Mouse (Mus musculus) cortical plate, adult 2 months (tissue): ENCODE measurements around the gene Fam222b. TPM values are rescaled to one million over a fixed set of nuclear protein-coding genes. Genes with fewer than 3 reads are reported as not detected.
A peak's percentile ranks its signal among the peaks of the same experiment; 100 is the strongest.

Source experiments
- H3K27ac ChIP-seq: fragments of 200-500 bp; 2 replicates; pipeline ENCODE4 v1.5.1; 2012; ENCODE audit warnings: low read length, control low read depth, inconsistent platforms; ENCODE audit not compliant: insufficient read depth
- H3K4me1 ChIP-seq: fragments of 200-500 bp; 2 replicates; pipeline ENCODE4 v1.6.1; 2011; ENCODE audit warnings: low read length; ENCODE audit not compliant: control insufficient read depth, insufficient read depth
- H3K4me3 ChIP-seq: fragments of 200-500 bp; 2 replicates; pipeline ENCODE4 v1.5.1; 2011; ENCODE audit warnings: mild to moderate bottlenecking, low read length, control low read depth; ENCODE audit not compliant: insufficient read depth
- CTCF ChIP-seq: fragments of 200-500 bp; IDR thresholded peaks from 2 replicates; pipeline ENCODE4 v1.5.1; 2011; ENCODE audit warnings: mild to moderate bottlenecking, control low read depth, low read length; ENCODE audit not compliant: insufficient read depth; ENCODE audit errors: extremely low read depth
- POLR2A ChIP-seq: fragments of 200-500 bp; IDR thresholded peaks from 2 replicates; pipeline ENCODE4 v1.6.1; 2011; ENCODE audit warnings: mild to moderate bottlenecking, low read length, control low read depth; ENCODE audit not compliant: insufficient read depth; ENCODE audit errors: extremely low read depth
- polyA plus RNA-seq: library from polyadenylated mRNA; depleted of rRNA; stranded (reverse); fragments of >200 nt; gene quantifications from 2 replicates; pipeline ENCODE4 v1.2.3, GENCODE M21; 2012

Gene Fam222b
- polyA plus RNA-seq, 1 experiment, result 19.5 TPM

DNA sequence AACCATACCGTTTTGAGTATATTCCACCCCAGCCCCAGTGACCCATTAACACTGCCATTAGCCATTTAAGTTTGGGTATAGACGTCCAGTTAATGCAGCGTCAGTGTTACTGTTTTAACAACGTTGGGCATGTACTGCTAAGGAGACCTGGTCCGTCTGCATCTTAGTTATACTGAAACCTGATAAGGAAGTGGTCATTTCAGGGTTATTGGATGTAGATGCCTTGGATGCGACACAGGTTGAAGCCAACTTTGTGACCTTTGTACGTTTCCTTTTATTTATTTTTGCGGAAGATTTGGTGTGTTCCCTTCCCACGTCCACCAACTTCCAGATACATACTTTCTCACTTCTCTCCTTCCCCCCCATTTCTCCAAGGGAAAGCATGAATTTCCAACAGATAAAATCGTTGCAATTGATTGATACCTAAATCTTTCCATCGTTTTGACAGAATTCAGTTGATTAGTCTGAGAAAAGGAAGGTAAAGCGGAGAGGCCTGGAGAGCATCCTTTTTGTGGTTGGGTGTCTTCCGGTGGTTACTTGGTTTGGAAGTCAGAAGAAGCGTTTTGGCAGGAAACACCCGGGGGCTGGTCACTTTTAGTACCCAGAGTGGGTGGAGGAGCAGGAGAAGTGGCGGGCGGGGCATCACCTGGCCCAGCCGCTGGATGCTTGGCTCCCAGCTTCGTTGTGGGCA lies 20.4 kb downstream of the Fam222b start:
- Histone ChIP-seq H3K4me1 (peaks cover 10% of the 10 kb centered on the region), H3K27ac (peak overlapping the region; percentile 32; the same call in 1 of the 2 replicates), H3K4me3 (peak overlapping the region; percentile 79)
- no peak for TF ChIP-seq POLR2A

GRCm38 (mm10) chr11:78115367-78116145 lies 21.1 kb downstream of the Fam222b start:
- H3K27ac ChIP-seq, result 0 out of 2 replicates have a peak overlapping the region, but pooled peaks have one; percentile 59
- TF ChIP-seq CTCF (no peak), POLR2A (no peak)
- peaks cover 10% of the 10 kb centered on the region for H3K4me1 ChIP-seq
- H3K4me3 ChIP-seq, result peak overlapping the region; percentile 79

GRCm38 (mm10) chr11:78116146-78116410 lies 21.6 kb downstream of the Fam222b start:
- TF ChIP-seq CTCF (no peak), POLR2A (no peak)
- H3K27ac ChIP-seq, result no peak overlapping the region
- peak overlapping the region; percentile 79 for H3K4me3 ChIP-seq
- peaks cover 10% of the 10 kb centered on the region for H3K4me1 ChIP-seq

- no peak for TF ChIP-seq CTCF
- TF ChIP-seq POLR2A, result no peak
- Histone ChIP-seq H3K4me3 (no peak overlapping the region), H3K4me1 (peaks cover 8% of the 10 kb centered on the region)
Observed at GRCm38 (mm10) chr11:78118467-78118866, 24.0 kb downstream of the Fam222b start.

DNA sequence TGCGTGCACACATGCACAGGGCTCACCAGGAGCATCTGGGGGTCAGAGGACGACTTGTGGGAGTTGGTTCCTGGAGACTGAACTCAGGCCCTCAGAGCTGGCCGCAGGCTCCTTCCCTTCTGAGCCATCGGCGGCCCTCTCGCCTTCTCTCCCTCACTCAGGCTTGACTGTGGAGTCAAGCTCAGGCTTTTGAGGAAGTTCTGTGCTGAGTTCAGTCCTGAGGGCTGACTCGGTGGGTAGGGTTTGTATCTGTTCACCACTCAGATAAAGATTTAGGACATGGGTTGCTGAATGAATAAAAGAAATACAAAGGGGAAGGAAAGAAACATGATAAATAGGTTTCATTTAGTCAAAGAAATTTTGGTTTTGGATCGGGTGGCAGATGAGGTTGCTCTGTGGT lies 25.4 kb downstream of the Fam222b start:
- Histone ChIP-seq H3K4me3 (no peak overlapping the region), H3K4me1 (peaks cover 1% of the 10 kb centered on the region; the same call in 1 of the 2 replicates), H3K27ac (no peak overlapping the region)
- no peak for TF ChIP-seq POLR2A
- no peak for TF ChIP-seq CTCF

More at GRCm38 (mm10) chr11:78118467-78118866, 24.0 kb downstream of the Fam222b start:
- no peak overlapping the region for H3K27ac ChIP-seq

GRCm38 (mm10) chr11:78121176-78121575 lies 26.7 kb downstream of the Fam222b start:
- TF ChIP-seq CTCF (no peak), POLR2A (no peak)
- H3K27ac ChIP-seq, result no peak overlapping the region
- H3K4me1 ChIP-seq, result peaks cover 5% of the 10 kb centered on the region; the same call in 1 of the 2 replicates
- H3K4me3 ChIP-seq, result no peak overlapping the region

DNA sequence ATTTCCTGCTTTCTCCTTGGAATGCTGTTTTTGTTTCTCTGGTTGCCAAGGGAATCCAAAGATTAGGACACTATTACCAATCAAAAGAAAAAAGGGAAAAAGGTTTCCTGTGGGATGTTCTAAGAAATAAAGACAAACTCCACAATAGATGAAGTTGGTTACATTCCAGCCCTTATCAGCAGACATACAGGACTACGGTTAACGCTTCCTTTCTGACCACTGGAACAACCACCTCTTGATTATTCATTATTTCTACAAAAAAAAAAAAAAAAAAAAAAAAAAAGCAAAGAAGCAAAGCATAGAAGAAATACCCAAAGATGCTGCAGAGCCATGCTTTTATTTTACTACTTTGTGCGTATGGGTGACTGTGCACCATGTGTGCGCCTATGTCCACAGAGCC lies 28.4 kb downstream of the Fam222b start:
- TF ChIP-seq CTCF, result no peak
- no peak for TF ChIP-seq POLR2A
- peaks cover 5% of the 10 kb centered on the region; the same call in 1 of the 2 replicates for H3K4me1 ChIP-seq

DNA sequence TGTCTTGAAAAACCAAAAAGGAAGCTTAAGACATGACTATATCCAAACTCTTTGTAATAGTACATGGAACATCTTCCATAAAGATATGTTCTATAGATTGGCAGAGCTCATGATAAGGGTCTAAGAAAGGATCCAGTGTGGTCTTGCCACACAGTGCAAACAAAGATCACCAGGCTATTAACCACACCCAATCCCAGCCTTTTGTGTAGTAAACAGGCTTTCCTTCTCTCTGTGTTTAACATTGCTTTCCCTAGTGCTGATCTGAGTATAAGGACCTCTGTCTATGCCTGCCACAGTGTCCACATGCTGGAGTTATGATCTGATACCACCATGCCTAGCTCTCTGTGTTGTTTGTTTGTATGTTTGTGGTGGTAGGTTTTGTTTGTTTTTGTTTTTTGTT lies 29.3 kb downstream of the Fam222b start:
- no peak for TF ChIP-seq POLR2A
- no peak for TF ChIP-seq CTCF
- peaks cover 4% of the 10 kb centered on the region; the same call in 1 of the 2 replicates for H3K4me1 ChIP-seq
- H3K27ac ChIP-seq, result no peak overlapping the region
- H3K4me3 ChIP-seq, result no peak overlapping the region

More for the DNA sequence above, 28.4 kb downstream of the Fam222b start:
- no peak overlapping the region for H3K4me3 ChIP-seq
- H3K27ac ChIP-seq, result no peak overlapping the region

DNA sequence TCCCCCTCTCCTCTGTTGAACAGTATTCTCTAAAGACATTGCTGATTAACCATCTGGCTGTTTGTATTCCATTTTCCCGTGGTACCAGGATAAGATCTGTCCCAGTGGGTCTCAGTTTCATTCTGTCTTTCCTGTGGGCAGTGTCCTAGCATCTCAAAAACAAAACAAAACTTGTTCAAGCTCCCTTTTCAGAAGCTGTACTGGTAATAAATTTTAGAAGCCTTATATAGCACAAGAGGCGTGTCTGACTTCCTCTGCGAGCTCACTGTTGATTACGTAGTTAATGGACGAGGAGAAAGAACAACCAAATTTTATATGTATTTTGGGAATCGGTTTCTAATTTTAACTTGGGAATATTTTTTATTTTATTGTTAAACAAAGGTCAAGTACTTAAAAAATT lies 31.2 kb downstream of the Fam222b start:
- TF ChIP-seq POLR2A (no peak), CTCF (no peak)
- no peak overlapping the region for H3K27ac ChIP-seq
- H3K4me3 ChIP-seq, result no peak overlapping the region
- peaks cover 4% of the 10 kb centered on the region; the same call in 1 of the 2 replicates for H3K4me1 ChIP-seq

DNA sequence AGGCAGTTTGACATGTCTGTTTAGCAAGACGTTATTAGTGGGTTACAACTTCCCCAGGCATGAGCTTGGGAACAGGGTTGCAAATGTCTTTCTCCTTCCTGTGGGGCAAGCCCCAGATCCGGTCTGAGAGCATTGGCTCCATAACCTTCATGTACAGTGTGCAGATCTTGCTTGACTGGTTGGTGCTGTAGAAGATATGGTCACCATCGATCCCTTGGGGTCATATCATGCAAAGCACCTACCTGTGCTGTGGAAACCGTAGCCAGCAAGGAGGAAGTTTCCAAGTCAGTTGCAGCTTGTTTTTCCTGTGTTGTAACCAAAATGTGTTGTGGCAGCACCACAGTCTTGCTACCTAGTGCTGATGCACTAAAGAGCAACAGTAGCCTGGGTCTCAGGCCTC lies 32.3 kb downstream of the Fam222b start:
- Histone ChIP-seq H3K4me3 (no peak overlapping the region), H3K27ac (no peak overlapping the region), H3K4me1 (peaks cover 4% of the 10 kb centered on the region; the same call in 1 of the 2 replicates)
- TF ChIP-seq POLR2A (no peak), CTCF (no peak)
